Mouse (Mus musculus) kidney, postnatal 25 days (tissue): Measurements from ENCODE around the gene Srcin1.

Experiments used
- DNase-seq, 2 experiments: peaks; one replicate each; pipeline ENCODE4 v3.0.0; 2021; ENCODE audit warnings: mixed read lengths in 2 of 2

Srcin1 gene

GRCm38 (mm10) chr11:97578286-97578685 lies 2.3 kb upstream of the Srcin1 start:
- peak; percentile 92 to 94 for DNase-seq

DNA sequence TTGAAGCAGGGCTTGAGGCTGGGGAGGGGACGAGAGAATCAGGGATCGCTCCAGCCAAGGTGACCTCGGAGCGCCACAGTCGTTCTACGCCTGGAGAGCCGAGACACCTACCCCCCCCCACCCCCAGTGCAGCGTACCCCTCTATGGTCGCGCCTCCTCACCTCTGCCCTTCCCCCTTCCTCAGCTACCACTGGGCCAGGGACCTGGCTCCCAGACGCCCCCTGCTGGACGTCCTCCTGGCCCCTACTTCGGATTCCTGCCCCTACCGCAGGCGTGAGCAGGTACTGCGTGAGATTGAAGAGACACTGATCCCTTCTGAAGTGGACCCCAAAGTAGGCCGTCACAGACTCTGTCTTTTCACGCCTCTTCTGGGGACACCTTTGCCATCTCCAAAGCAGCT lies 348 bp downstream of the Srcin1 start:
- peak; percentile 91 to 92 for DNase-seq

DNA sequence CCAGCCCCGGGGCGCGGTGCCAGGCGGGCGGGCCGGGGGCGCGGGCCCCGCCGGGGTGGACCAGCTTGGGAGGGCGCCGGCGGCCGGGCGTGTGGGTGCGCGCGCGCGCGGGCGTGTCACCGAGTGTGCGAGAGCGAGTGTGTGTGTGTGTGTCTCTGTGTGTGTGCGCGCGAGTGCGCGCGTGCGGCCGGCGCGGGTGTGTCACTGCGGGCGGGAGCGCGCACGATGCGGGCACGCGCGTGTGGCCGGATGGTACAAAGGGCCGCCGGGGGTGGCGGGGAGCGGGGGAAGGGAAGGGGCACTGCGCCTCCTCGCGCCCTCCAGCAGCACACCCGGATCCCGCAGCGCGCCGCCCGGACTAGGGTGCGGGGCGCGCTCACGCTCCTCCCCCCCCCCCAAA lies 911 bp downstream of the Srcin1 start:
- peak; percentile 70 to 85 for DNase-seq

DNA sequence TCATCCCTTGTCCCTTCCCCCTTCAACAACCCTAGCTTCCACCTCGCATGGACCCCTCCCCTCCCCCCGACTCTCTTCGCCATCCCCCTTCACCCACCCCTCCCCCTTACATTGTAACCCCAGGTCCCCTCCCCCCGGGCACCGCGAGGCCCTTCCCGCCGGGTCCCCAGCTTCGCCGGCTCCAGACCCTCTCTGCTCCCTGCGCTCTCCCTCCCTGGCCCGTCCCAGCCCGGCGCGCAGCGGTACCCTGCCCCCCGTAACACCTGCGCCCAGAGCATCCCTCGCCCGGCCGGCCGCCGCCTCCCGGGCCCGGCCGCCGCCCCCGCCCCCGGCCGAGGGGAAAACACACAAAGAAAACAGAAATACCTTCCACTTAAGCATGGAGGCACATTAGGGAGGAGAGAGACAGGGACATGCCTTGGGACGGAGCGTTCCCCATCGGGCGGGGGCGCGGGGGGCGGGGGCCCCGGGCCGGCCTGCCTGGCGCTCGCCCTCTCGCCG lies 1.4 kb downstream of the Srcin1 start:
- no peak for DNase-seq

- peak in 1 of 2 experiments; percentile 51 for DNase-seq
Observed at GRCm38 (mm10) chr11:97573891-97574550, 2.0 kb downstream of the Srcin1 start.

DNA sequence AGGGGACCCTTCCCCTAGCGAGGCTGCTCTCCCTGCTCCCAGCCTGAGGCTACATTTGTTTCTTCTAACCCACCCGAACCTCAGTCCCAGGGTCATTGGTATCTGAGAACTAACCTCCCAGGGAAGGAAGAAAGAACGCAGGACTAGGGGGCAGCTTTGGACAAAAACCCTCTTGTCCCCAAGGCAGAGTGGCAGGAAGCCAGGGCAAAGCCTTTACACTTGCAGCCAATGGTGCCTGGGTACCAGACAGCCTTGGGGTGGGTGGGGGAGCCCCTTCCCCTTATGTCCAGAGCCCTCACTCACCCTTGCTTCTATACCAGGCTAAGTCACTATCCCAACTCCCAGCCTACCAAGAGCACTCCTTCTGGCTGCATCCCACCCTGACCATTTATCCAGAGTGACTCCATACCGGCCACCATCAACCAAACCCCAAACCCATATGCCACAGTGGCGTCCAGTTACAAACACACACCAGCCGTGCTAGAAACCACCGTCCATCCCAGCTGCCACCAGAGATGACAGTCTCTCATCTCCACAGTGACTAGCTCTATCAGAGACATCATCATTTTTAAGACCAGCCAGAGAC lies 3.0 kb downstream of the Srcin1 start:
- DNase-seq: no peak

DNA sequence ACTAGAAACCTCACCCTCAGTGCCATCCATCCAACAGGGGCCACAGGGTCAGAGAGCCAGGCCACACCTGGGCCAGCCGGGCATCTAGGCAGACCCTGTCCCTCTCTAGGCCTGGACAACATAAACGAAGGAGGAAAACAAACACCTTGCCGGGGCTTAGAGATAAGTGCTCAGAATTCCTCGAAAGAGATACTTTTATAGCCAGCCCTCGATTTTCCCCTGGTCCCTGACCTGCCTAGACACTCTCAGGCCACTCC lies 4.0 kb downstream of the Srcin1 start:
- DNase-seq: no peak

DNA sequence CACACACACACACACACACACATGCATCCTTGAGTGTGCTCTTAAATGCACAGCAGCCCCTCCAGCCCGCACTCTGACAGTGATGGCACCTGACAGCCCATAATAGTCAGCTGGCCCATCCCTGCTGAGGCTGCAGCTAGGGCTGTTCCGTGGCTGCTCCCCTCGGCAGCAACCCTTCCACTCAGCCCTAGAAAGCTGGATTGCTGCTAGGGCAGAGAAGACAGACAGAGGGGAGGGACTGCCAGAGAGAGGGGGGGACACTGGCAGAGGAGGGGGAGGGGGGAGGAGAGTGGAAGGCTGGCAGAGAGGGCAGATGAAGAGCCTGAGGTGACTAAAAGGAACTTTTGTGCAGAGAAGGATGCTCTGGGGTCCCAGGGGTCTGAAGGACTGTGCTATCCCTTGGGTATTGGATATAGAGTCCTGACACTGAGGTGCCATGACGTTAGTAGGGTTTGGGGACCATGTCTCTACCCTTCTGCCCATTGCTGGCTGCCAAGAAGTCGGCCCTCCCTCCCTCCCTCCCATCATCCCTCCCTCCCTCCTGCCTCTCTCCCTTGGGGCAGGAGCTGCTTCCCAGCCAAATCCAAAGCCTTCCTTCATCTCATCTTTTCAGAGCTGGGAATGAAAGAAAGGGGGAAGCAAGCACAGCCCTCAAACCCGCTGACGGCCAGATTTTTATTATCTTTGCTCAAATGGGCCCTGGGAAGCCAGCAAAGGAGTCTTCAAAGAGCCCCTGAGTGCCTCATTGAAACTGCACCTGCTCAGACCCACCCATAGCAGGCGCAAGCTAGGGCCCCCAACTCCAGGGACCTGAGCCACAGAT lies 4.5 kb downstream of the Srcin1 start:
- no peak for DNase-seq

DNA sequence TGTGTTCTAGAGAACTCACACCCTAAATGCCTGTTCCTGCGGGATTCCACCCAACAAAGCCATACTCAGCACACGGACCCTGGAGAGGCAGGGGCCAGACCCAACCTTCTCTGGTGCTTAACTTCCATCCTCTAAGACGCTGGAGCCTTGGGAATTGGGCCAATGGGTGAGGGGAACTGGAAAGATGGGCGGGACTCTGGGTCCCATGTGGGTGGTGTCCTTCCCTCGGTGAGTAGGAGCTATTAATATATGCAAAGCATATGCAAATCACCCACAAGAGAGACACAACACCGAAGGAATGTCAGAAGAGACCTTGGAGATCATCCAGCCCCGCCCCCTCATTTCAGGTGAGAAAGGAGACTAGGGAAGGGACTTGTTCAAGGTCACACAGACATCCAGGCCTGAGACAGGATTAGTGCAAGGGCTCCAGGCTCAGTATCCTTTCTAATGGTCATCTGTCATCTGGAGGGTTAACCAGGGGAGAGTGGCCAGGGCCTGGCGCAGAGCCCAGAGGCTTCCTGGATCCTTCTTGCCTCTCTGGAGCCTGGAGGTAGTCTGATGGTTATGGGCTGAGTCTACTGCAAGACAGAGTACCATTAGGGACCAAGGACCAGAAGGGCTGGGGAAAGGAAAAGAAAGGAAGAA lies 5.4 kb downstream of the Srcin1 start:
- peak; percentile 63 to 64 for DNase-seq

DNA sequence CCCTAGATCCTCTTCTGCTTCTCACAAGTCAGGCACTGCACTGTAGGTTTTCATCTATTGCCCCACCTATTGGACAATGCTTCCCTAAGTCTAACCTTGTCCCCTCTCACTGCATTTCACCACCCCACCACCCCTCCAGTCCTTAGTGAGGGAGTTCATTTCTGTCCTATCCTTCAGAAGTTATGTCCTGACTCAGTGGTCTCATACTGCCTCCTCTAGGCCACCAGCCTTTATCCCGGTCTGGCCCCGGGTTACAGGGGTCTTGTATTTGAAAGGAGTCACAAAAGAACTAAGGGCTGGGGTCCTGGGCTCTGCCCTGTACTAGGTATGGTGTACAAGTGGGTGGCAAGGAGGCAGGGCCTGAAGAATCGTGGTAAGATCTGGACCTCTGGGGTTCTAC lies 6.2 kb downstream of the Srcin1 start:
- DNase-seq: no peak

- DNase-seq: no peak
Observed at GRCm38 (mm10) chr11:97569301-97569724, 6.7 kb downstream of the Srcin1 start.

DNA sequence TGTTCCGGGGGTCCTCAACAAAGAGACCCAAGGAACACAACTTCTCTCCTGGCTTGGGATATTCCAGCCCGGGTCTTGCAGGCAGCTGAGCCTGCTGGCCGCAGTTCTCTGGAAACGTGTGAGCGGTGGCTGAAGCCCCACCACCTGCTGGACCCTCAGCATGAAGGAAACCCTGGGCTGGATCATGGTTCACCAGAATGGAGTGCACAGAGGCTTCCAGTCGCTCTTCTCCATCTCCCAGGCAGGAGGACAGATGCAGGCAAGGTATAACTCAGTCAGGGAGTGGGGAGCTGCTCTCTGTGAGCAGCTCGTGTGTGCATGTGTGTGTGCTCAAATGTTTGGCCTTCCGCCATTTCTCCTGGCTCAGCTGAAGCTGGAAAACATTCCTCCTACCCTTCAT lies 7.3 kb downstream of the Srcin1 start:
- peak; percentile 84 to 89 for DNase-seq

GRCm38 (mm10) chr11:97567480-97567879 lies 8.5 kb downstream of the Srcin1 start:
- DNase-seq: no peak

GRCm38 (mm10) chr11:97566551-97566950 lies 9.4 kb downstream of the Srcin1 start:
- DNase-seq: peak; percentile 38 to 78

DNA sequence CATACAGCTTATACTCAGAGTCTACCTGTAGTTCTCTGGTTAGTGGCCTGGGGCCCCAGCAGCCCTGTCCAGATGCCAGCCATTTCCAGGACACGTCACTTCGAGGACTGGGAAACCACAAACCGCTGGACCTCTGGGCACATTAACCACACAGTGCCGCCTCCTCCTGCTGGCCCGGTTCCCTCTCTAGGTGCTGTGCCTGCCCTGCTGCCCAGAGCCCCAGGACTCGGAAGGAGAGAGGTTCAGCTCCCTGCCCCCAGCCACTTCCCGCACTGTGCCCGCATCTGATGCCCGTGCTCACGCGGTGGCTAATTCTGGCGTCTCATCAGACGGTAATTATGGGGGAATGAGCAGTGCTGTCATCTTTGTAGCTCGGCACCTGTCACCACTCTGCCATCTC lies 12.3 kb downstream of the Srcin1 start:
- DNase-seq: peak; percentile 32 to 70

- no peak for DNase-seq
Observed at GRCm38 (mm10) chr11:97562536-97562935, 13.4 kb downstream of the Srcin1 start.

DNA sequence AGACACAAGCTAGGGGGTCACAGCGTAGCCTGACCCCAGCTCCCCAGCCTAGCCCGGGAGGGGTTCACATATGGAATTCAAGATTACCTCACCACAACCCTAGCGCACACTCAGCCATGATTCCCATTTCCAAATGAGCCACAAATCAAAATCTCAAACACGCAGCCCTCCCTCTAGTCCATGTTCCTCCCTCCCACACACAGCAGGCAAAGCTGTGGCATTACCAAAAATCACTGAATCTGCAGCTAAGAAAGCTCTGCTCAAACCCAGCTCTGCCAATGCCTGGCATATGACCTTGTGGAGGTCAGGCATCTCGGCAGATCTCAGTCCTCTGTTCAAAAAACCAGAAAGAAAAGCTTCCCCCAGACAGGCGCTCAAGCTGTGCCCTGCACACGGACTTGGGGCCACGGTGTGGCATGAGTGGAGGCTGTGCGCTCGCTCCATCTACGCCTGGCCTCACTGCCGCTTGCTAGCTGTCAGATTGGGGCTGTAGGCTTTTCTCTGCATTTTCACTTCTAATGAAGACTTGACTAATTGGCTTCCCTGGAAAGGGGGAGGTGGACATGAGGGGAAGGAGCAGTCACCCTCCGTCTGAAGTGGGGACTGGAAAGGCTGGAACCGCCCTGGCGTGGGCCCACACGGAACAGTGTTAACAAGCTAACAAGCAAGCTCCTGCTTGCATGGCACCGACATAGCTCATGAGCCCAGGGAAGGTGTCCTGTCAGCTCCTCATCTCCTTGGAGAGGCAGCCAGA lies 15.6 kb downstream of the Srcin1 start:
- no peak for DNase-seq

- DNase-seq: no peak
Observed at GRCm38 (mm10) chr11:97559549-97559948, 16.4 kb downstream of the Srcin1 start.

DNA sequence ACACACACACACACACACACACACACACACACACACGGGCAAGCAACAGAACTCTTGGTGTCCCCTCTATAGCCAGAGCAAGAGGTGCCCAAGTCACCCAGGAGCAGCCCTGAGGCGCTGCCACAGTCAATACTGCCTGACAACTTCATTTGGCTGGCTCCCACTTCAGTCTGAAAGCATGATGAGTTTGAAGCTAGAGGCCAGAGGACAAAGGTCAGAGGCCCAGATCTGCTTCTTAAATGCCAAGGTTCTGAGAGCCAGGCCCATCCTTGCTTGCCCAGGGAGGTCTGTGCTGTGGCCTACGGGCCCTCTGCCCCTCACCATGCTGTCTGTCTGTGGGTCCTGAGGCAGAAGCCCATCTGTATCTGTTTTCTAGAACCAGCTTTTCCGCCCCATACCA lies 18.1 kb downstream of the Srcin1 start:
- DNase-seq: peak; percentile 68 to 74

DNA sequence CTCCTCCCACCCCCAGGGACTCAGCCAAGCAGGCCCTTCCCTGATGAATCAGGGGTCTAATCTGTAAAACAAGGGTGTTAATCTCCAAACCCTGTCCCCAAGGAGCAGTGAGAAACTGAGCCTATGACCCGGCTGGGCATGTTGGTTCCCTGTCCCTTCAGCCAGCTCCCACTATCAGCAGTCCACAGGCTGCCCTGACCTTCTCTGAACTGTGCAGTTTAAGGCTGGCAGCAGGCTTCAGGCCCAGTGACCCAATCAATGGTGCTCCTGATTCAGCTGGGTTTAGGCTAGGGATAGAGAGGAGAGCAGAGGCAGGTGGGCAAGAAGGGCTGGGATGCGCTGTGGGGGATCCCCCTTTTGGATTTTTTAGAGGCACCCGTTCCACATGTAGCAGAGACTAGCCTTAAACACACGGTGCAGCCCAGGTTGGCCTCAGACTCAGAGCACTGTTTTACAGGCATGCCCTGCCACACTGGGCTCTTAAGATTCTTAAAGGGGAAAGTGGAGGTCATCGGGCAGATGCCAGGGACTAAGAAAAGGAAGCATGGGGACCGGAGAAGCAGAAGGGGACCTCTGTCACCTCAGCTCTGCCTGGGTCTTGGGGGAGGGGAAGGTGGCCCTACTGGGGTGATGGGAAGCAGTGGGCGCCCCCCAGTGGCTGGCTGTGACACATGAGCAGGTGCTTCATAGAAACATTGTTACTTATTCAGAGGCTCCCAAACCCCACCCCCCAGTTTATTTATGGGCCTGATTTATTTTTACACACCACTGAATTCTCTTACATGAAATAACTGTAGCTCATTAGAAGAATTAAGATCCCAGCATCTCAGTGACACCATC lies 19.2 kb downstream of the Srcin1 start:
- DNase-seq: peak; percentile 85 to 86

DNA sequence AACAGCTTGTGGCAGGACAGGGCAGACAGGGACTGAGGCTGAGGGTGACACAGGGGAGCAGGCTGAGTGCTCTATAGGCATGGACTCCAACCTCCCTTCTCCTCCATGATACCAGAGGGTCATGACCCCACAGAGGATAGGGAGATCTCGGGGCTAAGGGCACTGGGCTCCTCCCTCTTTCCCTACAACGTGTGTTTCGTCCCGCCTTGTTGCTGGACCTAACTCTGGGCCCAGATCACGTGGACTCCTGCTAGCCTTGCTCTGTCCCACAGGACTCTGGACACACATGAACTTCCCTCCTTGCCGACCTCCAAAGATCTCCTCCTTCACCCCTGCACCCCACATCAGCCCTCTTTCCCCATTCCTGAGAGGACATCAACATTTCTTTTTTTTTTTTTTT lies 20.8 kb downstream of the Srcin1 start:
- DNase-seq: peak; percentile 34 to 64

GRCm38 (mm10) chr11:97552151-97552550 lies 23.8 kb downstream of the Srcin1 start:
- DNase-seq: no peak
